In genomic region chr14:19751025-19751771, GRCm38 (mm10) we compare ENCODE assay signal across 8 mouse cellular contexts. TPM values are rescaled to one million over a fixed set of nuclear protein-coding genes. Genes with fewer than 3 reads are reported as not detected.
A peak's percentile ranks its signal among the peaks of the same experiment; 100 is the strongest.
DNase-seq lines count a peak whose midpoint lies in the region; ATAC-seq lines count a peak whose summit lies in the region.

Nid2 (plus strand) TSS chr14:19751265.

- WGBS in heart, embryonic 13.5 days: under 1% methylated on average over 45 of the region's 45 CpGs
- WGBS in kidney, embryonic 16.5 days: under 1% methylated on average over 45 of the region's 45 CpGs
- WGBS in liver, embryonic 12.5 days (ENCODE audit: insufficient replicate concordance): under 1% methylated on average over 45 of the region's 45 CpGs

- peak within 1 kb of the TSS; percentile 83 for H3K9ac ChIP-seq in heart, embryonic 13.5 days
- H3K9ac ChIP-seq in kidney, embryonic 16.5 days (replicated peaks; ENCODE audit: low read length): peak within 1 kb of the TSS; percentile 76
- H3K9ac ChIP-seq in liver, embryonic 12.5 days: peak within 1 kb of the TSS; percentile 29

- ATAC-seq in cerebellum, adult (ENCODE audit: insufficient number of reproducible peaks, low FRiP score, low TSS enrichment): peak; percentile 11; the same call in 1 of the 2 replicates
- ATAC-seq in heart, embryonic 13.5 days (ENCODE audit: extremely low read depth, insufficient number of reproducible peaks, low FRiP score, low TSS enrichment): peak; percentile 77
- peak; percentile 96 for ATAC-seq in kidney, embryonic 16.5 days (ENCODE audit: low FRiP score, low TSS enrichment)
- ATAC-seq in liver, embryonic 12.5 days: peak; percentile 87

- no peaks in the 10 kb centered on the region for H3K9me3 ChIP-seq in heart, embryonic 13.5 days
- H3K9me3 ChIP-seq in kidney, embryonic 16.5 days (ENCODE audit: low read length): no peaks in the 10 kb centered on the region
- H3K9me3 ChIP-seq in liver, embryonic 12.5 days (replicated peaks): no peaks in the 10 kb centered on the region

- DNase-seq in cerebellum, adult 9-10 months: no peak
- peak; percentile 97 for DNase-seq in fibroblast of lung, adult 2 months (ENCODE audit: low read depth)
- peak; percentile 17 for DNase-seq in naive thymus-derived CD4-positive, alpha-beta T cell, adult 2 months (ENCODE audit: low read depth)
- DNase-seq in splenic B cell, adult 2 months (ENCODE audit: low read depth, low spot score): peak; percentile 73

- H3K36me3 ChIP-seq in heart, embryonic 13.5 days: peaks cover 28% of the 10 kb centered on the region
- peaks cover 4% of the 10 kb centered on the region; the same call in 1 of the 2 replicates for H3K36me3 ChIP-seq in kidney, embryonic 16.5 days (ENCODE audit: insufficient read depth, low read length)
- H3K36me3 ChIP-seq in liver, embryonic 12.5 days: no peaks in the 10 kb centered on the region
- no peaks in the 10 kb centered on the region for H3K36me3 ChIP-seq in splenic B cell, adult 2 months (ENCODE audit: control insufficient read depth, insufficient read depth, low read length, poor library complexity, severe bottlenecking)

- no peaks in the 10 kb centered on the region for H3K27me3 ChIP-seq in heart, embryonic 13.5 days (replicated peaks)
- H3K27me3 ChIP-seq in kidney, embryonic 16.5 days (ENCODE audit: insufficient read depth, low read length): no peaks in the 10 kb centered on the region
- H3K27me3 ChIP-seq in liver, embryonic 12.5 days (replicated peaks): peaks cover 40% of the 10 kb centered on the region
- no peaks in the 10 kb centered on the region for H3K27me3 ChIP-seq in splenic B cell, adult 2 months (ENCODE audit: control insufficient read depth, insufficient read depth, low read length, poor library complexity, severe bottlenecking)

- H3K4me3 ChIP-seq in heart, embryonic 13.5 days: peak within 1 kb of the TSS; percentile 66
- H3K4me3 ChIP-seq in kidney, embryonic 16.5 days (ENCODE audit: low read length): peak within 1 kb of the TSS; percentile 71
- peak within 1 kb of the TSS; percentile 57 for H3K4me3 ChIP-seq in liver, embryonic 12.5 days

- peak within 1 kb of the TSS; percentile 76 for H3K4me2 ChIP-seq in heart, embryonic 13.5 days
- H3K4me2 ChIP-seq in kidney, embryonic 16.5 days (replicated peaks; ENCODE audit: low read depth, low read length): peak within 1 kb of the TSS; percentile 89
- H3K4me2 ChIP-seq in liver, embryonic 12.5 days: peak within 1 kb of the TSS; percentile 82

- peaks cover 64% of the 10 kb centered on the region for H3K4me1 ChIP-seq in heart, embryonic 13.5 days
- H3K4me1 ChIP-seq in kidney, embryonic 16.5 days (ENCODE audit: insufficient read depth, low read length): peaks cover 36% of the 10 kb centered on the region
- H3K4me1 ChIP-seq in liver, embryonic 12.5 days: peaks cover 22% of the 10 kb centered on the region

- H3K27ac ChIP-seq in heart, embryonic 13.5 days (replicated peaks): peak within 1 kb of the TSS; percentile 83
- H3K27ac ChIP-seq in kidney, embryonic 16.5 days (ENCODE audit: low read length): peak within 1 kb of the TSS; percentile 89
- H3K27ac ChIP-seq in liver, embryonic 12.5 days: peak within 1 kb of the TSS; percentile 56; the same call in 1 of the 2 replicates

RNA-seq across cellular contexts. Expression of gene Nid2, which starts in this region (rescaled TPM):
- polyA plus RNA-seq in heart, embryonic 13.5 days (2015; fragmentation: Nextera tagmentation; extraction: Ambion mirVana): 124 and 138 TPM in 2 replicates
- polyA plus RNA-seq in kidney, embryonic 16.5 days (2015; fragmentation: Nextera tagmentation; extraction: Ambion mirVana): 147 and 148 TPM in 2 replicates
- polyA plus RNA-seq in liver, embryonic 12.5 days (2016; fragmentation: Nextera tagmentation; extraction: Ambion mirVana): 24.1 and 24.2 TPM in 2 replicates

Comparison
In these comparisons a context has a peak if more than half of its experiments do, and no peak if none do; other contexts are left out.
1. ATAC-seq: peak in every context shown above with its lines; median percentile 96 in kidney, embryonic 16.5 days; 87 in liver, embryonic 12.5 days; 77 in heart, embryonic 13.5 days; 11 in cerebellum, adult.
2. H3K9ac ChIP-seq: peak in every context shown above with its lines; median percentile 83 in heart, embryonic 13.5 days; 76 in kidney, embryonic 16.5 days; 29 in liver, embryonic 12.5 days.